Mouse (Mus musculus): ENCODE results near the gene Tuba1a. TPM values are rescaled to one million over a fixed set of nuclear protein-coding genes. Genes with fewer than 3 reads are reported as not detected.
A peak's percentile ranks its signal among the peaks of the same experiment; 100 is the strongest.
"Not testable (repeated sequence)": the region's sequence is repeated elsewhere in the genome, so short reads cannot be mapped to it uniquely, and the experiment has no call there.

Gene Tuba1a
- polyA plus RNA-seq, 1 experiment from 2014 or later: 1,480 TPM

GRCm38 (mm10) chr15:98951122-98952062 is 2.1 kb downstream of the Tuba1a start:
- Histone ChIP-seq H3K4me3 (peak overlapping the region; percentile 77), H3K36me3 (peaks cover 14% of the 10 kb centered on the region), H3K4me2 (peak overlapping the region; percentile 77), H3K9ac (peak overlapping the region; percentile 95), H3K27ac (peak overlapping the region; percentile 81; the same call in 1 of the 2 replicates), H3K4me1 (peaks cover 18% of the 10 kb centered on the region)
- not testable (repeated sequence) for H3K27me3 ChIP-seq; H3K9me3 ChIP-seq; ATAC-seq (ENCODE audit: insufficient number of reproducible peaks, insufficient read depth, low FRiP score, low TSS enrichment, low read depth)
- 86% methylated on average over 11 of the region's 15 CpGs for WGBS

- Histone ChIP-seq H3K4me3 (no peak overlapping the region), H3K4me1 (peaks cover 13% of the 10 kb centered on the region), H3K4me2 (no peak overlapping the region), H3K36me3 (peaks cover 14% of the 10 kb centered on the region), H3K27me3 (no peaks in the 10 kb centered on the region), H3K9me3 (0 out of 2 replicates have a peak, but pooled peaks cover 3% of the 10 kb centered on the region), H3K9ac (no peak overlapping the region), H3K27ac (no peak overlapping the region)
- 65% methylated on average over 3 of the region's 3 CpGs for WGBS
- no peak for ATAC-seq (ENCODE audit: insufficient number of reproducible peaks, insufficient read depth, low FRiP score, low TSS enrichment, low read depth)
These were observed 4.0 kb downstream of the Tuba1a start for GRCm38 (mm10) chr15:98949607-98949892.

DNA sequence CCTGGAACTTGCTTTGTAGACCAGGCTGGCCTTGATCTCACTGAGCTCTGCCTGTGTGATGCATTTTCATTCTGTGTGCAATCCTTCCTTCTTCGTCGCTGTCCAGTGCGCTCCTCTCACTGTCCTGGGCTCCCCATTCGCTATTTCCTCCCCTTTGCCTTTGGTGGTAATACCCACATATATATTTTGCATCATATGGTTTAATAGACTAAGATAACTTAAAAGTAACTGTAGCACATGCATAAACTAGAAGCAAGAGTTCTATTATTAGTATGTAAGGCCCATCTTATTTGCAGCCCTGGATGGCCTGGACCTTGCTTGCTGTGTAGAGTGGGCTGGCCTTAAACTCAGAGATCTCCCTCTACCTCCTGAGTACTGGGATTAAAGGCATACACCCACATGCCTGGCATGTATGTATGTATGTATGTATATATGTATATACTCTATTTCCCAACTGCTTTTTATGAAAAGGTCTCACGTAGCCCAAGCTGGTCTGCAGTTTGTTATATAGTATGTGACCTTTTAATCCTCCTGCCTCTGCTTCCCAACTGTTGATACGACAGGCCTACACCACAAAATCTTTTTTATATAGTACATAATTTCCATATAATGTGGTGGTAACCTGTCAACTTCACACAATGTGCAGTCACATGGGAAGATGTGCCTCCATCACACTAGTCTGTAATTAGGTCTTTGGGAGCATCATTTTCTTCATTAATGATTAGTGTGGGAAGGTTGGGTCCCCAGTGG is 4.5 kb downstream of the Tuba1a start:
- H3K4me3 ChIP-seq: no peak overlapping the region
- peaks cover 9% of the 10 kb centered on the region for H3K4me1 ChIP-seq
- no peak overlapping the region for H3K9ac ChIP-seq
- H3K9me3 ChIP-seq: 0 out of 2 replicates have a peak, but pooled peaks cover 5% of the 10 kb centered on the region
- peaks cover 14% of the 10 kb centered on the region for H3K36me3 ChIP-seq
- no peak for ATAC-seq (ENCODE audit: insufficient number of reproducible peaks, insufficient read depth, low FRiP score, low TSS enrichment, low read depth)
- 70% methylated on average over 6 of the region's 6 CpGs for WGBS
- no peak overlapping the region for H3K4me2 ChIP-seq
- H3K27ac ChIP-seq: no peak overlapping the region
- no peaks in the 10 kb centered on the region for H3K27me3 ChIP-seq

GRCm38 (mm10) chr15:98948382-98948781 is 5.1 kb downstream of the Tuba1a start:
- ATAC-seq (ENCODE audit: insufficient number of reproducible peaks, insufficient read depth, low FRiP score, low TSS enrichment, low read depth): no peak
- Histone ChIP-seq H3K36me3 (peaks cover 14% of the 10 kb centered on the region), H3K9ac (no peak overlapping the region), H3K4me3 (no peak overlapping the region), H3K9me3 (0 out of 2 replicates have a peak, but pooled peaks cover 5% of the 10 kb centered on the region), H3K4me2 (no peak overlapping the region), H3K27me3 (no peaks in the 10 kb centered on the region), H3K4me1 (peaks cover 7% of the 10 kb centered on the region), H3K27ac (no peak overlapping the region)

- 0 out of 2 replicates have a peak, but pooled peaks cover 5% of the 10 kb centered on the region for H3K9me3 ChIP-seq
- no peak overlapping the region for H3K4me2 ChIP-seq
- H3K27me3 ChIP-seq: no peaks in the 10 kb centered on the region
- no peak overlapping the region for H3K27ac ChIP-seq
- no peak overlapping the region for H3K4me3 ChIP-seq
- ATAC-seq (ENCODE audit: insufficient number of reproducible peaks, insufficient read depth, low FRiP score, low TSS enrichment, low read depth): no peak
- no peak overlapping the region for H3K9ac ChIP-seq
- H3K4me1 ChIP-seq: peaks cover 7% of the 10 kb centered on the region
- WGBS: 45% methylated on average over 3 of the region's 3 CpGs
- peaks cover 14% of the 10 kb centered on the region for H3K36me3 ChIP-seq
These were observed 5.6 kb downstream of the Tuba1a start for GRCm38 (mm10) chr15:98947884-98948283.

DNA sequence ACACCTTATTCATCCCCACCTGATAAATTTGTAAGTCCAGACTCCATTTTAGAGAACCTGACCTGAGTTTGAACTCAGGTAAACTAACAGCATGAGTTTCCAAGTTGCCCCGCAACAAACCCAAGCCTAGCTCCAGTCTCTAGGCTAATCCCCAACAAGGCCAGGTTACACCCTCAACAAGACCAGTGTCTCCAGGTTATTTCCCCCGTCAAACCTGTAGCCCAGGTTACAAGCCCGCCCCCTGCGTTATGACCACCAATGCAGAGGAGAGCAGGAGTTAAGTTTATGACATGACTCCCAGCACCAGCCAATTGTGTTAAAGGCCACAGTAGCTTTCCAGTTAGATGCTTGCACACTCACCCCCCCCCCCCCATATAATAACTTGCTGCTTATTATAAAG is 10.4 kb downstream of the Tuba1a start:
- no peak overlapping the region for H3K27ac ChIP-seq
- H3K36me3 ChIP-seq: no peaks in the 10 kb centered on the region
- H3K9ac ChIP-seq: no peak overlapping the region
- no peak overlapping the region for H3K4me3 ChIP-seq
- H3K4me1 ChIP-seq: no peaks in the 10 kb centered on the region
- WGBS: 67% methylated on average over 4 of the region's 4 CpGs
- no peak for ATAC-seq (ENCODE audit: insufficient number of reproducible peaks, insufficient read depth, low FRiP score, low TSS enrichment, low read depth)
- no peaks in the 10 kb centered on the region for H3K27me3 ChIP-seq
- 0 out of 2 replicates have a peak, but pooled peaks cover 5% of the 10 kb centered on the region for H3K9me3 ChIP-seq
- no peak overlapping the region for H3K4me2 ChIP-seq

GRCm38 (mm10) chr15:98942081-98942480 is 11.4 kb downstream of the Tuba1a start:
- Histone ChIP-seq H3K4me3 (no peak overlapping the region), H3K9ac (no peak overlapping the region), H3K4me1 (no peaks in the 10 kb centered on the region), H3K36me3 (no peaks in the 10 kb centered on the region), H3K4me2 (no peak overlapping the region), H3K9me3 (0 out of 2 replicates have a peak, but pooled peaks cover 5% of the 10 kb centered on the region), H3K27ac (no peak overlapping the region), H3K27me3 (no peaks in the 10 kb centered on the region)
- WGBS: 83% methylated on average over 4 of the region's 4 CpGs
- ATAC-seq (ENCODE audit: insufficient number of reproducible peaks, insufficient read depth, low FRiP score, low TSS enrichment, low read depth): no peak

DNA sequence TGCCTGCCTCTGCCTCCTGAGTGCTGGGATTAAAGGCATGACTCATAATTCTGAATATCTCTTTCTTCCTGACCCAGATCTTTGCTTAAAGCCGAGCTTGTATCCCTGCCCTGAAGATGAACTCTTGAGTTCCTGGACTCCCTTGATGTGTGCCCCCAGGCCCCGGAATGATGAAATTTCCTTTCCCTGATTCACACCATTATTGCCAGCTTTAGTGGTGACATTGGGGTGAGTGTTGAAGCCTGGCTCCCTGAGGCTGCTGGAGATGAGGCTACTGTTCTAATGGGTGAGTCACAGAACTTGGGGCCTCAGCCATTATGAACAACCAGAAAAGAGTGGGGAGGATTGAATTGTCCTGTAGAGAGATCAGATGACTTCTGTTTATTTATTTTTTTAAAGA is 12.0 kb downstream of the Tuba1a start:
- H3K4me3 ChIP-seq: no peak overlapping the region
- no peak overlapping the region for H3K9ac ChIP-seq
- H3K27me3 ChIP-seq: no peaks in the 10 kb centered on the region
- no peaks in the 10 kb centered on the region for H3K36me3 ChIP-seq
- 72% methylated on average over 2 of the region's 2 CpGs for WGBS
- no peaks in the 10 kb centered on the region for H3K4me1 ChIP-seq
- H3K27ac ChIP-seq: no peak overlapping the region
- no peak for ATAC-seq (ENCODE audit: insufficient number of reproducible peaks, insufficient read depth, low FRiP score, low TSS enrichment, low read depth)
- H3K4me2 ChIP-seq: no peak overlapping the region
- H3K9me3 ChIP-seq: 0 out of 2 replicates have a peak, but pooled peaks cover 5% of the 10 kb centered on the region

DNA sequence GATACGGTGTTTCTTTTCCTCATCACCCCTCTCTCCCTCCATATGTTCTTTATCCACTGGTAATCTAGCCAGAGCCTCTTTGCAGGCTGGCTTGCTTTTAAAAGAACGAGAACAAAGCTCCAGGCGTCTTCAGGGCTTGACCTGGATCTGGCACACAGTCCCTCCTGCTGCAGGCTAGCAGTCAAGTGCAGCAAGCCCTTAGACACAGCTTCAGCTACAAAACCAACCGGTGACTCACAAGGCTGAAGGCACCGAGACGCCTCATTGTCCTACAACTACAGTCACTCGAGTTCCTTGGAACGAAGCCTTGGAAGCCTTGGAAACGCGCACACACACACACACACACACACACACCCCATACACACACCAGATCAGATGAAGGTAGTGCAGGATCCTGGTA is 12.7 kb downstream of the Tuba1a start:
- H3K4me3 ChIP-seq: no peak overlapping the region
- H3K9ac ChIP-seq: no peak overlapping the region
- H3K4me2 ChIP-seq: no peak overlapping the region
- no peaks in the 10 kb centered on the region for H3K36me3 ChIP-seq
- H3K27me3 ChIP-seq: no peaks in the 10 kb centered on the region
- 0 out of 2 replicates have a peak, but pooled peaks cover 5% of the 10 kb centered on the region for H3K9me3 ChIP-seq
- whole genome bisulfite sequencing: 70% methylated on average over 10 of the region's 10 CpGs
- peaks cover 1% of the 10 kb centered on the region for H3K4me1 ChIP-seq
- no peak overlapping the region for H3K27ac ChIP-seq
- ATAC-seq (ENCODE audit: insufficient number of reproducible peaks, insufficient read depth, low FRiP score, low TSS enrichment, low read depth): no peak

GRCm38 (mm10) chr15:98934217-98934839 is 19.2 kb downstream of the Tuba1a start, which contains the start of gene Tuba1b:
Tuba1b (minus strand) TSS chr15:98934565.
- H3K4me1 ChIP-seq: peaks cover 19% of the 10 kb centered on the region
- ATAC-seq (ENCODE audit: insufficient number of reproducible peaks, insufficient read depth, low FRiP score, low TSS enrichment, low read depth): peak; percentile 94
- no peaks in the 10 kb centered on the region for H3K9me3 ChIP-seq
- H3K36me3 ChIP-seq: peaks cover 9% of the 10 kb centered on the region
- peak within 1 kb of the TSS; percentile 95 for H3K9ac ChIP-seq
- H3K27ac ChIP-seq: peak within 1 kb of the TSS; percentile 99
- peak within 1 kb of the TSS; percentile 88 for H3K4me2 ChIP-seq
- H3K4me3 ChIP-seq: peak within 1 kb of the TSS; percentile 76
- under 1% methylated on average over 58 of the region's 58 CpGs for WGBS
- no peaks in the 10 kb centered on the region for H3K27me3 ChIP-seq

DNA sequence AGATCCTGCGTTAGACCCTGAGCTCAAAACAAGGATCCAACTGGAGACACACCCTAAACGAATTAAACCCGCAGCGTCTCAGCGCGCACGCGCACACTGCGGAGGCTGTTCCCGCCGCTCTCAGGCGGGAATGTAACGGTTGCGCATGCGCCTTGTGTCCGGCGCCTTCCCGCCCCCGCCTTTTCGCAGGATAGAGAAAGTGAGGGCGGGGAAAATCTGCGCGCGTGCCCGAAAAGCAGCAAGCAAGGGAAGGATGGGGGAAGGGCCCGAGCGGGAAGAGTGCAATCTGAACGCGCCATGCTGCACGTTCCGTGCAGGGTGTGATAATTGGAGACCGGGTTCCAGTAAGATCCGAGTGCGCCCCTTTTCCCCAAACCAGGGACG is 19.7 kb downstream of the Tuba1a start:
- Histone ChIP-seq H3K4me1 (peaks cover 20% of the 10 kb centered on the region), H3K9me3 (no peaks in the 10 kb centered on the region), H3K36me3 (peaks cover 9% of the 10 kb centered on the region), H3K27me3 (no peaks in the 10 kb centered on the region), H3K4me3 (peak overlapping the region; percentile 76), H3K4me2 (peak overlapping the region; percentile 88), H3K27ac (peak overlapping the region; percentile 99), H3K9ac (peak overlapping the region; percentile 95)
- WGBS: under 1% methylated on average over 35 of the region's 35 CpGs
- peak; percentile 81 for ATAC-seq (ENCODE audit: insufficient number of reproducible peaks, insufficient read depth, low FRiP score, low TSS enrichment, low read depth)
